Mouse (Mus musculus) midbrain, embryonic 11.5 days (tissue): Measurements from ENCODE around the gene Fyco1. TPM values are rescaled to one million over a fixed set of nuclear protein-coding genes. Genes with fewer than 3 reads are reported as not detected.
A peak's percentile ranks its signal among the peaks of the same experiment; 100 is the strongest.

Source experiments
- ATAC-seq: fragments of 200-750 bp; cut with Nextera tagmentation; 2 replicates; pipeline ENCODE4 v1.8.0; 2017; ENCODE audit warnings: moderate TSS enrichment, moderate library complexity; ENCODE audit not compliant: low FRiP score
- DNase-seq: peaks from one replicate; pipeline ENCODE4 v3.0.0; 2015; ENCODE audit warnings: low spot score; ENCODE audit errors: missing footprints
- H3K27ac ChIP-seq: fragments of 300-500 bp; sonication (generic); 2 replicates; pipeline ENCODE4 v1.5.1; 2014; ENCODE audit warnings: low read depth, low read length
- H3K27me3 ChIP-seq: fragments of 300-500 bp; sonication (generic); 2 replicates; pipeline ENCODE4 v1.6.1; 2014; ENCODE audit warnings: mild to moderate bottlenecking, low read length, moderate library complexity, mixed read lengths; ENCODE audit not compliant: control insufficient read depth, insufficient read depth
- H3K36me3 ChIP-seq: fragments of 300-500 bp; sonication (generic); 2 replicates; pipeline ENCODE4 v1.6.1; 2014; ENCODE audit warnings: mild to moderate bottlenecking, low read length, moderate library complexity, mixed read lengths; ENCODE audit not compliant: control insufficient read depth, insufficient read depth
- H3K4me1 ChIP-seq: fragments of 300-500 bp; sonication (generic); 2 replicates; pipeline ENCODE4 v1.6.1; 2014; ENCODE audit warnings: low read length; ENCODE audit not compliant: control insufficient read depth, insufficient read depth
- H3K4me2 ChIP-seq: fragments of 300-500 bp; sonication (generic); 2 replicates; pipeline ENCODE4 v1.6.1; 2014; ENCODE audit warnings: mild to moderate bottlenecking, moderate library complexity
- H3K4me3 ChIP-seq: fragments of 300-500 bp; sonication (generic); 2 replicates; pipeline ENCODE4 v1.5.1; 2014; ENCODE audit warnings: low read depth, low read length
- H3K9ac ChIP-seq: fragments of 300-500 bp; sonication (generic); 2 replicates; pipeline ENCODE4 v1.6.1; 2014; ENCODE audit warnings: low read length
- H3K9me3 ChIP-seq: fragments of 300-500 bp; sonication (generic); 2 replicates; pipeline ENCODE4 v1.6.1; 2016; ENCODE audit warnings: low read length; ENCODE audit not compliant: control insufficient read depth
- WGBS: fragments of 180-500 bp; shearing (Covaris S2); extraction: QIAGEN DNeasy Blood & Tissue Kit; methylation state at CpG from one replicate; pipeline ENCODE4 v1.1.7; 2014; 5-methylcytosine and 5-hydroxymethylcytosine counted together
- polyA plus RNA-seq: library from polyadenylated mRNA; unstranded; fragments of >200 nt; fragmentation: Nextera tagmentation; extraction: Ambion mirVana; gene quantifications from 2 replicates; pipeline ENCODE4 v1.2.1, GENCODE M21; 2014

Gene Fyco1
- polyA plus RNA-seq, 1 experiment from 2014 or later: 6.7 TPM

DNA sequence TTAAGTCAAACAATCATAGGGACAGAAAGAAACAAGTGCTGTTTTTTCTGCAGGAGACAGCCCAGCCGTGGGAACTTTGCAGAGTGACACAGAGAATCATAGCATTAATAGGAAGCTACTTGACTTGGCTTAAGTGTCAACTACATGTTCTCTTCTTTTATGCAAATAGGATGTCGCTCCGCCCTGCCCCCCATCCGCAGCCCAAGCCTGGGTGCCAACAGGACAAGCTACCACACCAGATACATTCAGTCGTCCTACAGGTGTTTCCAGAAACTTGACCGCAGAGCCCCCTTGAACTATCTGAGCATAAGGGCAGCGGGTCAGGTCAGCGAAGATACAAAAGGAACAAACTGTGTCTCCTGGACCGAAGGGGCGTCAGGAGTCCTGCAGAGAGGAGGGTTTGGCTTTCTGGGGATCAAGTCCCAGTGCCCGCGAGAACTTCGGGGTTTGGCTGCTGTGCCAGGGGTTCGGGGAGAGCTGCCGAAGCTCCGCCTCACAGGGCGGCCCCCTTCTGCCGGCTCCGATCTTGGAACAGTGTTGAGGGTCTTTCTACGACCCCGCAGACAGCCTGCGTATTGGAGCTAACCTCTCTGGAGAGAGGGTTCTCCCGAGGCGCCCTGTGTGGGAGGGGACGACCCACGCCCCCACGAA, 512 bp downstream of the Fyco1 start:
- Histone ChIP-seq H3K27ac (peak overlapping the region; percentile 67; the same call in 1 of the 2 replicates), H3K27me3 (no peaks in the 10 kb centered on the region), H3K9ac (peak overlapping the region; percentile 79), H3K4me2 (peak overlapping the region; percentile 86), H3K36me3 (no peaks in the 10 kb centered on the region), H3K9me3 (no peaks in the 10 kb centered on the region), H3K4me1 (peaks cover 12% of the 10 kb centered on the region), H3K4me3 (peak overlapping the region; percentile 72)
- under 1% methylated on average over 27 of the region's 27 CpGs for WGBS
- peak; percentile 89 for DNase-seq
- peak; percentile 85 for ATAC-seq

DNA sequence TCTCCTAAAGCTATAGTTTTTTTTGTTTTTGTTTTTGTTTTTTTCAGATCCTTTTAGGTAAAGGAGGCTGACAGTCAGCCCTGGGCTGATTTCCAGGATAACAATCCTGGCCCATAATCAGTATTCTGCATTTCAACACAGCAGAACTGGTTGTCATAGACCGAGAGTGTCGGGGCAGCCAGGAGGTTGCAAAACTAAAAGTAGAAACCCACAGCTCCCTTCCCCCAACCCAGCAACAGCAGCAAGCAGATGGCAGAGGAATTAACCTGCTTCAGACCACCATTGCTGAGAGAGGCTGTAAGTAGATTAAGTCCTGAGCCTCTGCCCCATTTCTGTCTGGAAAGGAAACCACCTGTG, 1.0 kb downstream of the Fyco1 start:
- no peak for DNase-seq
- Histone ChIP-seq H3K4me1 (peaks cover 12% of the 10 kb centered on the region), H3K4me2 (peak overlapping the region; percentile 86), H3K4me3 (peak overlapping the region; percentile 72), H3K36me3 (no peaks in the 10 kb centered on the region), H3K27me3 (no peaks in the 10 kb centered on the region), H3K9me3 (no peaks in the 10 kb centered on the region), H3K27ac (no peak overlapping the region), H3K9ac (peak overlapping the region; percentile 79)
- 6% methylated on average over 2 of the region's 2 CpGs for WGBS
- ATAC-seq: no peak; the same call in 1 of the 2 replicates

DNA sequence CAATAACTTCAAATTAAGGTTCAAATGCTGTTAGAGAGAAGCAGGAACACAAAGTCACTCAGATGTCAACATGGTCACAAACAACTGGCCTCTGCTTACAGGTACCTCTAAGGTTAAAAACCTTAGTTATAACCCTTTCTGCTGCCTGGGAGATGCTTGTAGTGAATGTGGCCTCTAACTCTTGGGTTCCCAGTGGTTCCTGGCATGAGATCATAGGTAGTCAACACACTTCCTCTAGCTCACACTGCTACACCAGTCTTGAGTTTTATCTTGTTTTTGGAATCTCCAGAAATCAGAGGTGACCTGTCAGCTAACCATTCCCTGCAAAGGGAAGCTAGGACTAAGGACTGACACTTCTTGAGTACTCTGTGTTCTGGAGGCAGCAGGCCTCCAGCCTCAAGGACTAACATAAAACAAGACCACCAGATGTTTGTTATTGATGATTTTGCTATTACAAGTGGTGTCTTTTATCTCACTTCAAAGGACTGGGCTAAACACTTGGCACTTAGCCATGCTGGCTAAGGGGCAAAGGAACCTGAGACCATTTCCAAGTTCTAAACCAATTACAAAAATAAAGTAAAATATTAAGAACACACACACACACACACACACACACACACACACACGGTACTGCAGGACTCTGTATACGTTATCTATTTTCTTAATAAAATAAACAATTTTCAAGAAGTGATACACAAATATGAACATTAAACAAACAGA, 1.6 kb downstream of the Fyco1 start:
- no peak for ATAC-seq
- H3K27ac ChIP-seq: no peak overlapping the region
- H3K27me3 ChIP-seq: no peaks in the 10 kb centered on the region
- H3K9ac ChIP-seq: no peak overlapping the region; the same call in 1 of the 2 replicates
- peaks cover 12% of the 10 kb centered on the region for H3K4me1 ChIP-seq
- no peaks in the 10 kb centered on the region for H3K36me3 ChIP-seq
- no peak overlapping the region for H3K4me3 ChIP-seq
- H3K4me2 ChIP-seq: no peak overlapping the region; the same call in 1 of the 2 replicates
- no peaks in the 10 kb centered on the region for H3K9me3 ChIP-seq
- DNase-seq: no peak
- 69% methylated on average over 2 of the region's 2 CpGs for WGBS

DNA sequence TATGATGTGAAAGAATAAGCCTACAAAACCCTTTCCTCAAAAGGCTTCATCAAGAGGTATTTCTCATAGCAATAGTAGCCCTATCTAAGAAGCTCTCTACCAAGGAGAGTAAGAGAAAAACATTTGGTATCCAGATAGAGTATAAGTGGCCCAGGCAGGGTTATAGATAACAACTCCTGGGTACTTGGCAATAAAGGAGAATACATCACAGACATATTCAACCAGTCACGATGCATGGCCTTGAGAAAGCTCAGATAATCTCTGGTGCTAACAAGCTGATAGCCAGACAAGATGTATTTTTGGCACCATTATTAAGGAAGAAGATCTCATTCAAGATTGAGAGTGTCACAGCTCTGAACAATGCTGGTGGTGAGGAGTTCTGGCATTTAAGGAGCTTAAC, 5.2 kb downstream of the Fyco1 start:
- no peaks in the 10 kb centered on the region for H3K36me3 ChIP-seq
- ATAC-seq (no peak), DNase-seq (no peak)
- H3K27me3 ChIP-seq: no peaks in the 10 kb centered on the region
- no peak overlapping the region for H3K9ac ChIP-seq
- H3K9me3 ChIP-seq: no peaks in the 10 kb centered on the region
- peaks cover 9% of the 10 kb centered on the region for H3K4me1 ChIP-seq
- no peak overlapping the region for H3K4me3 ChIP-seq
- 91% methylated on average over 1 of the region's 1 CpGs for WGBS
- H3K27ac ChIP-seq: no peak overlapping the region
- no peak overlapping the region for H3K4me2 ChIP-seq

DNA sequence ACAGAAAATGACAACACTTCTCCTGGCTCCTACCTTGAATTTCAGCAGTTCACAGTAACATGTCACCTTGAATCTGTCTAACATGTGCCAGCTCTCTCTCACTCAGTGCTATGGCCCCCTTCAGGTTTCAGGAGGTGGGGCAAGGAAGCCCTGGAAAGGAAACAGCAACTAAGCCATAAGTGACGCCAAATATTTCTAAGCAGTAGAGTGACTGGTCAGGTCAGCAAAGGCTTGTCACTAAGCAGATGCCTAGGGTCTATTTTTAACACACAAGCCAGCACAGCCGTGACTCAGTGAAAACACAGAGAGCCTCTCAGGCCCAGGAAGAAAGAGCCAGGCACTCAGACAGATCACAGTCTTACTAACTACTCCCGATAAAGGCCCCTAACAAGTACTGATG, 6.6 kb downstream of the Fyco1 start:
- Histone ChIP-seq H3K27ac (no peak overlapping the region), H3K4me2 (no peak overlapping the region), H3K4me3 (no peak overlapping the region), H3K9ac (no peak overlapping the region), H3K36me3 (no peaks in the 10 kb centered on the region; the same call in 1 of the 2 replicates), H3K9me3 (no peaks in the 10 kb centered on the region), H3K27me3 (no peaks in the 10 kb centered on the region), H3K4me1 (peaks cover 2% of the 10 kb centered on the region; the same call in 1 of the 2 replicates)
- 80% methylated on average over 3 of the region's 3 CpGs for WGBS
- ATAC-seq (no peak), DNase-seq (no peak)

DNA sequence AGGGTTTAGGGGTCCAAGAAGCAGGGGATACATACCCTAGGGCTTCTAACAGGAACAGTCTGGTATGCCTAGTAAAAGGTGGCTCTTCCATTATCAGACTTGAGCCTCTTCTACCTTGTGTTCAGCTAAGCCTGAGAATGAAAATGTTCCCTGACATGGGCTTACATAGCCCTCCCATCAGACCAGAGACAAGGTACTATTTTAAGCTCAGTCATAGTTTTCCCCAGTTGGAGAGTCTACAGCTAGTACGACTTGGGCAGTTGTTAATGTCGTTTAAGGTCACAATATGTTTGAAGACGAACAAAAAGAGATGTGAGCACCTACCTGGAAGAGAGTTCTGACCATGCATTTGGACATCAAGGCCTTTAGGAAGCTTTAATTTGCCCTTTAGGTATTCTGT, 7.2 kb downstream of the Fyco1 start:
- Histone ChIP-seq H3K9me3 (no peaks in the 10 kb centered on the region), H3K9ac (no peak overlapping the region), H3K4me3 (no peak overlapping the region), H3K4me2 (no peak overlapping the region), H3K27me3 (no peaks in the 10 kb centered on the region), H3K27ac (no peak overlapping the region), H3K36me3 (no peaks in the 10 kb centered on the region; the same call in 1 of the 2 replicates), H3K4me1 (no peaks in the 10 kb centered on the region)
- 84% methylated on average over 3 of the region's 3 CpGs for WGBS
- DNase-seq (no peak), ATAC-seq (no peak)

DNA sequence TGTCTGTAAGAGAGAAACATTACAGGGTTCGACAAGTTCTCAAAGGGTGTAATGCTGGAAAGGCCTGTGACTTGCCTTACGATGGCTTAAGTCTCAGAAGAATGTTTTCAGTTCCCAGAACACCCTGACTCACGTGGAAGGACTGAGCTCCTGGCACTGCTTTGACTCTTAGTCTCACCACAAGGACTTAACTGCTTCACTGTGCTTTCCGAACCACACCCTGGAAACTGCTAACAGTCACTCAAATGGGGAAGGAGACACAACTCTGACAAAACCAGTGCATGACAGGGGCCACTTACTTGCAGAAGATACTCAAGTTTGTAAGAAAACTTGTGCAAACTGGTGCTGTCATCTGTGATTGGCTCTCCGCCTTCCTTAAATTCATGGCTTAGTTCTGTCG, 11.5 kb downstream of the Fyco1 start:
- ATAC-seq (no peak), DNase-seq (no peak)
- Histone ChIP-seq H3K27me3 (no peaks in the 10 kb centered on the region), H3K4me2 (no peak overlapping the region), H3K27ac (no peak overlapping the region), H3K36me3 (no peaks in the 10 kb centered on the region; the same call in 1 of the 2 replicates), H3K4me1 (no peaks in the 10 kb centered on the region), H3K9me3 (no peaks in the 10 kb centered on the region), H3K9ac (no peak overlapping the region), H3K4me3 (no peak overlapping the region)
- WGBS: 89% methylated on average over 6 of the region's 6 CpGs

DNA sequence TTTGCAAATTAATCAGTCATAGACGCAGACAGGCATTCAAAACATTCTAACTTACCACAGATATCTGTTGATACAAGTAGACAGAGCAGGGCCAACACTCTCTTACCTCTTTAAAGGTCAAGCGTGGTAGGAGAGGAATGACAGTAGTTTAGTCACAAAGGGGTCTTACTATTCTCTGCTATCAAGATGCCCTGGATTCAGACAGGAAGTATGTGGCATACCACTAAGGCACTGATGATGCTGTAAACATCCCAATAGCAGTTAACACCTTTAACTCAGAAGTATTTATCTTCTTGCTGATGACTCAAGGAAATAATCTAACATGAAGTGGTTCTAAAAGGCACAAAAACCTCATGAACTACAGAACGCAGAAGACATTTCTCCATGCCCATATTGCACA, 15.8 kb downstream of the Fyco1 start:
- 94% methylated on average over 3 of the region's 3 CpGs for WGBS

DNA sequence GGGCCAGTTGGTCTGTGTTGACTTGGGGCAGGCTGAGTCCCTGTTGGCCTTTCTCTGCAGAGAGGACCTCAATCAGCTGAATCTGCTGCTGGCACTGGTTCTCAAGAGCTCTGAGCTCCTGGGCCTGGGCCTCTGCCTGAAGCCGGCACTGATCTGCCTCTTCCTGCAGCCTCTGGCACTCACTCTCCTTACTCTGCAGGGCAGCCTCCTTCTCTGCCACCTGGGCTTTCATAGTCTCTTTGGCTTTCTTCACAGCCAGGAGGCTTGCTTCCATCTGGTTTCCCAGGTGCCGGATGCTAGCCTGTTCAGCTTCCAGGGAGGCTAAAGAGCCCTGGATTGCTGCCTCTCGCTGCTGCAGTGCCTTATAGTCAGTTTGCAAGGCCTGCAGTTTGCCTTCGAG, 22.8 kb downstream of the Fyco1 start:
- H3K4me1 ChIP-seq: no peaks in the 10 kb centered on the region
- no peak overlapping the region for H3K4me3 ChIP-seq
- H3K9ac ChIP-seq: no peak overlapping the region
- no peak overlapping the region for H3K4me2 ChIP-seq
- H3K36me3 ChIP-seq: peaks cover 6% of the 10 kb centered on the region; the same call in 1 of the 2 replicates
- WGBS: 95% methylated on average over 4 of the region's 4 CpGs
- H3K27me3 ChIP-seq: no peaks in the 10 kb centered on the region
- H3K27ac ChIP-seq: no peak overlapping the region
- DNase-seq (no peak), ATAC-seq (no peak)
- no peaks in the 10 kb centered on the region for H3K9me3 ChIP-seq

More for the DNA sequence above, 15.8 kb downstream of the Fyco1 start:
- DNase-seq: no peak
- Histone ChIP-seq H3K9ac (no peak overlapping the region), H3K27ac (no peak overlapping the region), H3K36me3 (no peaks in the 10 kb centered on the region; the same call in 1 of the 2 replicates), H3K9me3 (no peaks in the 10 kb centered on the region), H3K4me3 (no peak overlapping the region), H3K4me2 (no peak overlapping the region), H3K4me1 (no peaks in the 10 kb centered on the region), H3K27me3 (no peaks in the 10 kb centered on the region)
- no peak for ATAC-seq
